Mouse (Mus musculus) c-Kit-negative CD71-positive TER-119-positive erythroid progenitor cells, embryonic 14.5 days (primary cell): ENCODE results near the gene Ntng2.

Experiments used
- DNase-seq: peaks from one replicate; pipeline ENCODE4 v3.0.0-alpha.2; 2013; ENCODE audit warnings: low read depth, low spot score

Gene Ntng2

DNA sequence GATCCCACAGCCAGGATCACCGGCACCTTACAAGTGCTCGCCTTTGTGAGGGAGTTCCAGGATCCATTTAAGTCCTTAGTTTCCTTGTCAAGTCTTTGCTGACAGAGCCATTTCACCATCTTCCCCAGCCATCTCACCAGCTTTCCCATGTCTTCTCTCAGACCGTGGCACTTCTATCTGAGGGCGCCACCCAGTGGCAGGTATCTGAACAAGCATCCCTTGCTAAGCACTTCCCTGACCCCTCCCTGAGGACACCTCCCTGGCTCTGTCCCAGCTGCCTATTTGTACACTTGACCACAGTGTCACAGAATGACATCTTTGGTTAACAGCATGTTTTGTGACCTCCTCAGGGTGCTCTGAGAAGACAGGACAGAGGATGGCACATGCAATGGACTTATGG lies 15.2 kb downstream of the Ntng2 start:
- DNase-seq: no peak

DNA sequence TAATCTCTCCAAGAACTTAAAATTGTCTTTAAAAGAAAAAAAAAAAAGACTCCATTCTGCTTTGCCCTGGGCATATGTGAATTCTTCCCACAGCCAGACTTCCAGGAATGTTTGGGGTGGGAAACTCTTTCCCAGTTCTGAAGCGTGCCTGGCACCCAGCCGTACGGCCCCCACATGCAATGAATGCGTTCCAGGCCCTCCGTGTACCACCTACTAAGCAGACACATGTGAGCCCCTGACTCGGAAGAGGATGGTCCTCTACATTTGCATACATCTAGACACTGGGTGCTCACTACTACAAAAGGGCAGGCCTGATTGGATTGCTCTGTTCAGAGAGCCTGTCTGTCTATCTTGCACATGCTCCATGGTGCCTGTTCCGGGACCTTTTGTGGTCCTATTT lies 17.0 kb downstream of the Ntng2 start:
- DNase-seq: no peak

DNA sequence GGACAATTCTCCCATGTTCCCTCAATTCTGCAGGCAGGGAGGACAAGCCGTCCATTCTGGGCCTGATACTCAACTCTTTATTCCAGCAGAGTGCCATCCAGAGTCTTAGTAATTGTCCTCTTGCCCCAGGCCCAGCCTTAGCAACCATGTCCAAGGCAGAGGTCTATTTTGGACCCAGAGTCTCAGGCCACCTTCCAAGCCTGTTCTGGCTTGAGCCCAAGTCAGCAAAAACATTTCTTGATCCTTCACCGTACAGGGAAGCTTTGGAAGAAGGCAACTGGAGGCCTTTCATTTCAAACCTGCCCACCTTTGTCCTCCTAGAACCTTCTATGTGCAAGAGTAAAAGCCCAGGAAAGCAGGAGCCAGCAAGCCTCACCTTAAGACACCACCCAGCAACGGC lies 17.8 kb downstream of the Ntng2 start:
- no peak for DNase-seq

GRCm38 (mm10) chr2:29234002-29234401 lies 18.8 kb downstream of the Ntng2 start:
- no peak for DNase-seq

GRCm38 (mm10) chr2:29230191-29230835 lies 22.5 kb downstream of the Ntng2 start:
- DNase-seq: no peak

GRCm38 (mm10) chr2:29226671-29227070 lies 26.1 kb downstream of the Ntng2 start:
- no peak for DNase-seq

DNA sequence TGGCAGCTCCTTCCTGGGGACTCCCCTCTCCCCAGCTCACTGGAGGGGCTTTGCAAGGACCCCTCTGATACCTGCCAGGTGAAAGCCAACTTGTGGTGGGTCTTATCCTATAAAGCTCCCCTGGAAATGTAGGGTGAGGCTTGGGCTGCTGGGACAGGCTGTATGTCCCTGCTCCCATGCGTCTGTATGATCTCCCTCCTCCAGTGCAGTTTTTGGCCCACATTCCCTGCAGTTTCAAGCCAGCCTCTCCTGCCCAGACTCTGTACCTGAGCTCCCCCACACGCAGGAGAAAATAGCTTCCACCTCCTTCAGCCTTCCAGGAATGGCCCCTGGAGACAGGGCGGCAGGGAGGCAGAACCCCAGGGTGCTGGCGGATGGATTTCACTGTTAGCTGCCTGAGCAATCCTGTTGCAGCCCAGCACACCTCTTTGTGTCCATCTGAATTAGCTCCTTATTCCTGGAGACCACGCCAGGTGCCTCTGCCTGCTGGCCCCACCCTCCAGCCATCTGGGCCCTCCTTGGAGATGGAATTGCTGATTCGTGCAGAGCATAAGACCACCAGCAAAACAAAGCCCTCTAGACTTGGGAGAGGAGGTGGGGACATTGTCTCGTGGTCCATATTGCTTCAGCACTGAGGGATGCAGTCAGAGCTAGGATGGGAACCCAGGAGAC lies 29.1 kb downstream of the Ntng2 start:
- DNase-seq: no peak

- no peak for DNase-seq
Observed at GRCm38 (mm10) chr2:29222302-29222701, 30.5 kb downstream of the Ntng2 start.

GRCm38 (mm10) chr2:29218831-29219230 lies 34.0 kb downstream of the Ntng2 start:
- no peak for DNase-seq

DNA sequence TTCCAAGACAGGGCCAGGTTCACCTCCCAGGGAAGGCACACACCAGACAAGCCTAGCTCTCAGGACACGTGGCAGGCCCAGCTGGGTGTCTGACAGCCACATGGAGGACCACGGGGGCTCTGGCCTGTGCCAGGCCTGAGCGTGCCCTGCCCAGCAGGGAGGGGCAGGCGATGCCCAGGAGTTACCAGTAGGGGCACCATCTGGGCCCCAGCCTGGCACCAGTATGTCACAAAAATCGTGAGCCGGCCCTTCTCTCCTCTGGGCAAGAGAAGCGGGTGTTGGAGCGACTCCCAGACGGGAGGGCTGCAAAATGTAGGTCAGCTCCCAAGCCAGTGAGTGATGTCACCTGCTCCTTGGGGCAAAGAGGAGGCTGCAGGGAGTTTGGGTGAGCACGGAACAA lies 34.9 kb downstream of the Ntng2 start:
- no peak for DNase-seq

- DNase-seq: no peak
Observed at GRCm38 (mm10) chr2:29217042-29217441, 35.8 kb downstream of the Ntng2 start.

- DNase-seq: no peak
Observed at GRCm38 (mm10) chr2:29216286-29217012, 36.4 kb downstream of the Ntng2 start.

GRCm38 (mm10) chr2:29206156-29206555 lies 46.6 kb downstream of the Ntng2 start:
- DNase-seq: no peak

GRCm38 (mm10) chr2:29201223-29201955 lies 51.4 kb downstream of the Ntng2 start:
- no peak for DNase-seq

- peak; percentile 20 for DNase-seq
Observed at GRCm38 (mm10) chr2:29199909-29200308, 52.9 kb downstream of the Ntng2 start.

- DNase-seq: no peak
Observed at GRCm38 (mm10) chr2:29198446-29198845, 54.4 kb downstream of the Ntng2 start.

GRCm38 (mm10) chr2:29196844-29197243 lies 56.0 kb downstream of the Ntng2 start:
- DNase-seq: no peak

- peak; percentile 13 for DNase-seq
Observed at GRCm38 (mm10) chr2:29194547-29195463, 58.0 kb downstream of the Ntng2 start.

DNA sequence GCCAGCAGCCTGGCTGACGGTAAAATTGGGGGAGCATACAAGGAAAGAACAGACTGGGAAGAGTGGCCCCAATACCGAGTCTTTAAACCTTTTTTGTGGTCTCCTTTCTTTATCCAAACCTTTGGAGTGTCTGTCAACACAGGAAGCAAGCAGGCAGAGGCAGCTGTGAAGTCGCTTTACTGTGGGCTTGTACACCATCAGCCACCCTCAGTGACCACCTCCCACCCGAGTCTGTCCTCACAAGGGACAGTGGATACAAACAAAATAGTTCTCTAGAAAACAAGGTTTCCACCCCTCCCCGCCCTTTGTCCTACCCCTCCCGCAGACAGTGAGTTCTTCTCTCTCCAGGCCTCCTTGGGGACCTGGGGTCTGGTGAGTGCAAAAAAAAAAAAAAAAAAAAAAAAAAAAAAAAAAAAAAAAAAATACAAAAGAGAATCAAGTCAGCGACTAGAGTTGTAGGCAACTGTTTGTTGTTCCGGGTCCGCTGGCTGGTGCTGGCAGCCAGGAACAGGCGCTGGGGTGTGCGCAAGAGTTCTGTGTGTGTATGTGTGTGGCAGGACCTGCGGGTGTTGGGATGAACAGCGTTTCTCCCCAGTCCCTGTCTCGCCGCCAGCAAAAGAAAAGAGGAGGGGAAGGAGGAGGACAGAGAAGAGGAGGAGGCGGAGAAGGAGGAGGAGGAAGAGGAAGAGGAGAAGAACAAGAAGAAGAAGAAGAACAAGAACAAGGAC lies 58.8 kb downstream of the Ntng2 start:
- DNase-seq: no peak

DNA sequence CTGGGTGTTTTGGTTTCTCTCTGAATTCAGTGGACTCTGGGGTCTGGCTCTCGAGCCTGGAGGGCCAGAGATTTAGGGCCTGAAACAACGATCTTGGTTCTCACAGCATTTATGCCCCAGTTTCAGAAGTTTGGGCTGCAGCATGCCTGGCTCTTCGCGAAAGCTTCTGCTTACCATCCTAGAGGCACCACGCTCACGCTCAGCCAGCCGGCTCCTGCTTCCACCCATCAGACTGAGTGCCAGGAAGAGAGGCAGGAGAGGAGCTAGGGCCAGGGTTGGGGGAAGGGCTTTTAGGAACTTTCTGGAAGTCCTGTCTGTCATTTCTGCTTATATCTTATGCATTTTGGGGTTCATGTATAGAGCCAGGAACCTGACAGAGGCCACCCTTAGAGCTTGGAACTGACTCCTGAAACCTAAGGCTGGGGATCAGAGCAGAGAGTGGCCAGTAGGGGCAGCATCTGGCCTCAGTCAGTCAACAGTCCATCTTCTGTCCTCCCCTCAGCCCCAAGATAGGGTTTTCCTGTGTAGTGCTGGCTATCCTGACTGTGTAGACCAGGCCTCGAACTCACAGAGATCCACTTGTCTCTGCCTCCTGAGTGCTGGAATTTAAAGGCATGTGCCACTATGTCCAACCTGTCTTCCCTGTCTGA lies 60.1 kb downstream of the Ntng2 start:
- DNase-seq: no peak
